Mouse (Mus musculus) macrophage (primary cell): ENCODE data around the gene Lmntd1. TPM values are rescaled to one million over a fixed set of nuclear protein-coding genes. Genes with fewer than 3 reads are reported as not detected.
A peak's percentile ranks its signal among the peaks of the same experiment; 100 is the strongest.

Source experiments
- H3K27ac ChIP-seq: fragments of 350-480 bp; formaldehyde crosslinking; 2 replicates; pipeline ENCODE4 v1.9.0; 2021
- H3K36me3 ChIP-seq: fragments of 350-480 bp; formaldehyde crosslinking; 2 replicates; pipeline ENCODE4 v1.9.0; 2021; ENCODE audit errors: inconsistent target
- H3K4me3 ChIP-seq: fragments of 350-480 bp; formaldehyde crosslinking; 2 replicates; pipeline ENCODE4 v1.9.0; 2021; ENCODE audit errors: inconsistent target
- H3K79me2 ChIP-seq: fragments of 350-480 bp; formaldehyde crosslinking; 2 replicates; pipeline ENCODE4 v1.9.0; 2021; ENCODE audit errors: inconsistent target
- WGBS: methylation state at CpG from one replicate; pipeline ENCODE4 v1.1.7; 2026; ENCODE audit warnings: inconsistent platforms; ENCODE audit not compliant: missing documents; 5-methylcytosine and 5-hydroxymethylcytosine counted together
- polyA plus RNA-seq: library from polyadenylated mRNA; stranded (reverse); fragments of 250-400 nt; gene quantifications from 3 replicates; pipeline ENCODE4 v1.2.4, GENCODE M21; 2018; ENCODE audit warnings: inconsistent platforms

Gene Lmntd1
- polyA plus RNA-seq, 1 experiment from 2014 or later: not detected

- Histone ChIP-seq H3K79me2 (no peaks in the 10 kb centered on the region), H3K36me3 (no peaks in the 10 kb centered on the region), H3K27ac (no peak overlapping the region), H3K4me3 (no peak overlapping the region)
- WGBS: 71% methylated on average over 14 of the region's 15 CpGs
Measured at GRCm38 (mm10) chr6:145557059-145557992, 56.8 kb downstream of the Lmntd1 start.

- Histone ChIP-seq H3K27ac (peak overlapping the region; percentile 71), H3K36me3 (no peaks in the 10 kb centered on the region), H3K79me2 (no peaks in the 10 kb centered on the region), H3K4me3 (no peak overlapping the region)
- 4% methylated on average over 7 of the region's 7 CpGs for WGBS
Measured at GRCm38 (mm10) chr6:145553226-145553625, 60.9 kb downstream of the Lmntd1 start.

DNA sequence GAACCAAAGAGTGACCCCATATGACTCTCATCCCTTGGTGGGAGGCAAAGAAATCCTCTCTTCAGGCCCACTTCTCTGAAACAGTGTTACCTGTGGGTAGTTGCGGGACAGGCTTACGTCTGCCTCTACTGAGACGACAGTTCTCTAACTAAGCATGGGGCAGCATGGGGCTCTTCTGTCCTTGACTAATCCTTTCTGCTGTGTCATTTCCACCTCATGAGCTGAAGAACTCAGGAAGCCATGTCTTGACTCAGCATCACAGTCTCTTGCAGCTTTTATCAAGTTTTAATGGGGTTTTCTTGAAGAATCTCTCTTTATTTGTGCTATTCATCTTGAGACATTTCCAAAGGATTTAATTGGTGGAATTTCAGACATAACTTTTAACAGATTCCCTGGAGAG is 61.3 kb downstream of the Lmntd1 start:
- Histone ChIP-seq H3K36me3 (no peaks in the 10 kb centered on the region), H3K27ac (peak overlapping the region; percentile 71), H3K79me2 (no peaks in the 10 kb centered on the region), H3K4me3 (no peak overlapping the region)
- 52% methylated on average over 3 of the region's 3 CpGs for WGBS

GRCm38 (mm10) chr6:145550993-145551392 is 63.1 kb downstream of the Lmntd1 start:
- Histone ChIP-seq H3K79me2 (no peaks in the 10 kb centered on the region), H3K36me3 (no peaks in the 10 kb centered on the region), H3K27ac (no peak overlapping the region), H3K4me3 (no peak overlapping the region)
- 100% methylated on average over 5 of the region's 5 CpGs for WGBS

DNA sequence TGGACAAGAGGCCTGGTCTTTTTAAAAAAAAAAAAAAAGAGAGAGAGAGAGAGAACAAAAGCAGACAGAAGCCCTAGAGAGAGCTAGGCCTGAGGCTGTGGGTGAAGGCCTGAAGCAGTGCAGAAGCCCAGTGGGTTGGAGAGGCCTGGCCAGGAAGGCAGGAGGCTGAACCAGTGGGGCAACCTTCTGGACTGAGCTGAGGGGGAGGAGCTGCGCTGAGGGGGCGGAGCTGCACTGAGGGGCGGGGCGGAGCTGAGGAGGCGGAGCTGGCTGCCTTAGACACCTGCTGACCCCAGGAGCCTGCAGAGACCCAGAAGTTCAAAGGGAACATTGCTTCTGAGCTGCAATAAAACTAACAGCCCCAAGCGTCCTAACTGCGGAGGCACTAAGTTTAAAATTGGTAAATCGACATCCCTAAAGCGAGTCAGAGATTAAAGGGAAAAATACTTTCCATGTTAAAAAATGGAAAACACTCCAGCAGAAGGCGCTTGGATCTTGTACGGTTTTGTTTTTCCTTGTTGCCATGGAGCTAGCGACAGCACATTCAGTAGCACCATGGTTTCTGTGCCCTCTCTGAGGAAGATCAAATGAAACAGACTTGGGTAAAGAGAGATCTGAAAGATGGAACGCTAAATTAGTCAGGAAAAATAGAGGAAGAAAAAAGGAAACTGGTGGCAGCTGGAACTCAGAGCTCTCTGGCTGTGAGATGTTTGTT is 68.0 kb downstream of the Lmntd1 start:
- H3K79me2 ChIP-seq: no peaks in the 10 kb centered on the region
- H3K27ac ChIP-seq: no peak overlapping the region
- WGBS: 91% methylated on average over 13 of the region's 13 CpGs
- H3K36me3 ChIP-seq: no peaks in the 10 kb centered on the region
- H3K4me3 ChIP-seq: no peak overlapping the region

DNA sequence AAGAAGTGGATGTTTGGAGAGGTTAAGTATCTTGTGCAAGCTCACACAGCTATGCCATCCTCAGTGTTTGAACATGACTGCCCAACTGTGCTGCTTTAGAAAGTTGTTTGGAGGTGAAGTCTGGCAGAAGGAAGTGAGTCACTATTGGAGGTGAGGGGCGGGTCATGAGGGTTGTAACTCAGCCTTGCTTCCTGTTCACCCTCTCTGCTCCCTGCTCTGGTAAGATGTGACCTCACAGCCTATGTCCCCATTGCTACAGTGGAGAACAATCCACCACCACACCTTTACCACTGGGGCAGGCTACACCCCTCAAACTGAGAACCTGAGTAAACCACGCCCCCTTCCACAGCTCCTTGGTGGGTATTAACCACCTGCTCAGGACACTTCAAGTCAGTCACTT is 69.3 kb downstream of the Lmntd1 start:
- no peaks in the 10 kb centered on the region for H3K36me3 ChIP-seq
- 83% methylated on average over 2 of the region's 2 CpGs for WGBS
- H3K4me3 ChIP-seq: no peak overlapping the region
- H3K27ac ChIP-seq: no peak overlapping the region
- no peaks in the 10 kb centered on the region for H3K79me2 ChIP-seq

DNA sequence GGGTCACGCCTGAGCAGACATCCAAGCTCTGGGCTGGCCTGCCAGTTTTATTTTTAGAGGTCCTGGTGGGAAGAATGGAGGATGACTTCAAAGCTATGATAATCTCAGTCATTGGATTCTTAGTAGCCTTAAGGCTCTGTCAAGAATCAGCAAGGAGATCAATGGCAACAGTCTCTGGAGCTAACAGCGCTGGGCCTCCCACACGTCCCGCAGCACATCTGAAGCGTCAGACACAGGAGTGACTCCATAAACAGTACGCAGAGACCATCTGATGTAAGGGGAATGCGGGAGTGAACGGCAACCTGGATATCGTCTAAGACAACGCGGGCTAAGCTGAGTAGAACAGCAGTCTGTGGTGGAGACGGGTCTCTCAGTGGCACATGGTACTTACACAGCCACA is 69.8 kb downstream of the Lmntd1 start:
- Histone ChIP-seq H3K36me3 (no peaks in the 10 kb centered on the region), H3K4me3 (no peak overlapping the region), H3K79me2 (no peaks in the 10 kb centered on the region), H3K27ac (no peak overlapping the region)
- 97% methylated on average over 12 of the region's 12 CpGs for WGBS

- WGBS: 96% methylated on average over 6 of the region's 6 CpGs
- Histone ChIP-seq H3K36me3 (no peaks in the 10 kb centered on the region), H3K4me3 (no peak overlapping the region), H3K79me2 (no peaks in the 10 kb centered on the region), H3K27ac (no peak overlapping the region)
Measured at GRCm38 (mm10) chr6:145539568-145539859, 74.6 kb downstream of the Lmntd1 start.

- 92% methylated on average over 11 of the region's 11 CpGs for WGBS
- Histone ChIP-seq H3K27ac (no peak overlapping the region), H3K79me2 (no peaks in the 10 kb centered on the region), H3K4me3 (no peak overlapping the region), H3K36me3 (no peaks in the 10 kb centered on the region)
Measured at GRCm38 (mm10) chr6:145538787-145539567, 75.1 kb downstream of the Lmntd1 start.

- H3K4me3 ChIP-seq: no peak overlapping the region
- no peak overlapping the region for H3K27ac ChIP-seq
- H3K36me3 ChIP-seq: no peaks in the 10 kb centered on the region
- WGBS: 46% methylated on average over 3 of the region's 3 CpGs
- no peaks in the 10 kb centered on the region for H3K79me2 ChIP-seq
Measured at GRCm38 (mm10) chr6:145530464-145530863, 83.7 kb downstream of the Lmntd1 start.

- Histone ChIP-seq H3K79me2 (no peaks in the 10 kb centered on the region), H3K27ac (no peak overlapping the region), H3K4me3 (no peak overlapping the region), H3K36me3 (no peaks in the 10 kb centered on the region)
- 67% methylated on average over 9 of the region's 9 CpGs for WGBS
Measured at GRCm38 (mm10) chr6:145523337-145523736, 90.8 kb downstream of the Lmntd1 start.

- H3K36me3 ChIP-seq: no peaks in the 10 kb centered on the region
- WGBS: 93% methylated on average over 12 of the region's 12 CpGs
- no peak overlapping the region for H3K4me3 ChIP-seq
- no peaks in the 10 kb centered on the region for H3K79me2 ChIP-seq
- no peak overlapping the region for H3K27ac ChIP-seq
Measured at GRCm38 (mm10) chr6:145522617-145523016, 91.5 kb downstream of the Lmntd1 start.

DNA sequence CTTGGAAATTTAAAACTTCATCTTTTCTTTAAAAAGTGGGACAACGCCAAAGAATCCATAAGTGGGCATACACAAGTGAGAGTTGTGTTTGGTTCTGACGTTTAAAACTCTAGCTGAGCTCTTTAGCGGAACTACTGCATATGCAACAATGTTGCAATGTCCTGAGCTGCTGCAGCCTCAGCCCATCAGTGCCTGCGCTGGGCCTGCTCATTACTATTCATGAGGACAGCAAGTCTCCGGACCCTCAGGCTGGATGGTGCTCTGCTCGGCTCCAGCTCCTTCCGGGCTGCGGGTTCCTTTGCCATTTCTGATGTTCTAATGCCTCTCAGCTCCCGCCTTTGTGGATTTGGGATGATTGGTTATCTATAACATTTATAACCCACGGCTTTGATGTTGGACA is 97.1 kb downstream of the Lmntd1 start:
- Histone ChIP-seq H3K4me3 (no peak overlapping the region), H3K36me3 (no peaks in the 10 kb centered on the region), H3K79me2 (no peaks in the 10 kb centered on the region), H3K27ac (no peak overlapping the region)
- WGBS: 68% methylated on average over 10 of the region's 10 CpGs

DNA sequence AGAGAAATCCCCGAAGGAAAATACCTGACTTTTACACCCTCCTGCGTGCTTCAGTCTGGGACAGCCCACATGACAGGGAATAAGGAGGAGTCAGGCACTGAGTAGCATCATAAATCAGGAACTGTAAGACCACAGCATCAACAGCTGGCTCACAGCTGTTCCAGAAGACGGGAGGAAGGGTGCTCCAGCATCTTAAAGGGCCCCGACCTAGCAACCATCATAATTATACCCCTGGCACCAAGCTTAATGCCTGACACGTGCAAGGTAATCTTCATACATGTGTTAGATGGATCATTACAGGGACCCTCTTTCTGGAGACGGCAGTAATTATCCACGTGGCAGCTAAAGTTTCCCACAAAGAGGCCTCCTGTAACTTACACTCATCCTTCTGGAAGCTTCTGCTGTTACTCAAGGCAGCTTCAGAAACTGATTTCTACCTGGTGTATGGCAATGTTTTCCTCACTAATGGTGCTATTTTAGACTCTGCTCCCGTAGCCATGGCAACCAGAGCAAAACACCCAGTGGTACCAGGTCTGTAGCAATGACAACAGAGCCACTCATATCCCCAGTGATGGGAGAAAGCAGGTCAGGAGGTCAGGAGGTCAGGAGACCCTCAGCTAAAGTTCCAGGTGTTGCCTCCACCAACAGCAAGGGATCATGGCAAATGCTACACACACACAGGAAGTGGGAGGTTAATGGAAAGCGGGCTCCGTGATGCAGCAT is 98.1 kb downstream of the Lmntd1 start:
- H3K79me2 ChIP-seq: no peaks in the 10 kb centered on the region
- H3K4me3 ChIP-seq: no peak overlapping the region
- WGBS: 77% methylated on average over 10 of the region's 10 CpGs
- no peaks in the 10 kb centered on the region for H3K36me3 ChIP-seq
- no peak overlapping the region for H3K27ac ChIP-seq
